Mouse (Mus musculus): ENCODE data around the gene Guf1. TPM values are rescaled to one million over a fixed set of nuclear protein-coding genes. Genes with fewer than 3 reads are reported as not detected.

Gene Guf1
- polyA plus RNA-seq, 1 experiment from 2014 or later, result 24.4 TPM

DNA sequence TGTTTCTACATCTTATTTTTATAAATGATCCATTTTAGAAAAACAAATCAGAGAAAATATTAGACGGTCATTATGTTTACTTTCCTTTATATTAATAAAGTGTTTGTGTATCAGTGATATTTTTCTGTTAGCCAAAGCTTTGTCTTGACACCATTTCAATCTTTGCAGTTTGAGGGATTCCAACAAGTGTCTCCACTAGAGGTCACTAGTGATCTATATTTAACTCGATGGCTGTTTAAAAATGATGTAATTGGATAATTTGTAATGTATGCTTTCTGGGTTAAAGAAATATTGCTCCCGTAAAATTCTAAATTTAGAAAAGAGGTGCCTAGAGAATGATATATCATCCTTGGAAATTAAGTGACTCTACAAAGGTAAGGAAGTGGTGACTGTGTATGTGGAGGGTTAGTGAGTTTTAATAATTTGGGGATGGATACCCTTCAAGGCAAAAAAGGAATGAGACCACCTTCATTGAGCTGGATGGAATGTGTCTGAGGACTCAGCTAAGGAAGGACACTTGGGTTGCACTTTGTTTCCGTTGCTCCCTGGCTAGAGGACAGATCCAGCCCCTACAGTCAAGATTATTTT, 56.6 kb downstream of the Guf1 start:
- Histone ChIP-seq H3K27ac (no peak overlapping the region), H3K9me3 (replicated peaks) (no peaks in the 10 kb centered on the region), H3K4me1 (no peaks in the 10 kb centered on the region), H3K9ac (no peak overlapping the region), H3K36me3 (no peaks in the 10 kb centered on the region), H3K4me2 (no peak overlapping the region), H3K4me3 (no peak overlapping the region), H3K27me3 (replicated peaks) (no peaks in the 10 kb centered on the region)
- WGBS (ENCODE audit: insufficient replicate concordance), result 19% methylated on average over 4 of the region's 4 CpGs
- no peak for ATAC-seq

DNA sequence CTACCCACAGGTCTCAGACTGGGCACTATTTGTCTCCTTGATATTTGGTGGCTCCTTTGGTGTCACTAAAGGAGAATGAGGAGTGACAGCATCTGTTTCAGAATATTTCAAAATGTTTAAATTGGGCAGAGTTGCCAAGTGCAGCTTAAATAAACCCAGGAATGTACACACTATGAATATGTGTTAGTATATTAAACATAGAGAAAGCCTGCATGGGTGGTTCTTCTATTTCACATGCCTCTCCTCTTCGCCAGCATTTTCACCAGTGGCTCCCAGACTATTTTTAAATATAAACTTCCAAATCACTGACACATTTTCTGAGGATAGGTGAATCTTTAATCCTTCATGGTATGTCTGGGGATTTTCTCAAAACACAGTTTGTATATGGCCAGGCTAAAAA, 64.2 kb downstream of the Guf1 start:
- no peak for ATAC-seq
- H3K9ac ChIP-seq, result no peak overlapping the region
- H3K4me1 ChIP-seq, result no peaks in the 10 kb centered on the region
- no peaks in the 10 kb centered on the region for H3K9me3 ChIP-seq (replicated peaks)
- H3K4me3 ChIP-seq, result no peak overlapping the region
- H3K27ac ChIP-seq, result no peak overlapping the region
- no peak overlapping the region for H3K4me2 ChIP-seq
- H3K36me3 ChIP-seq, result no peaks in the 10 kb centered on the region
- H3K27me3 ChIP-seq (replicated peaks), result no peaks in the 10 kb centered on the region
- WGBS (ENCODE audit: insufficient replicate concordance), result 50% methylated on average over 1 of the region's 1 CpGs

Other genes starting within 250 kb of the Guf1 start
- 0.11 and 0.16 TPM in 2 replicates for gene Kctd8, start 215.2 kb upstream of the Guf1 start, polyA plus RNA-seq (2016; fragmentation: Nextera tagmentation; extraction: Ambion mirVana)
- gene Yipf7, start 14.3 kb upstream of the Guf1 start, polyA plus RNA-seq (2016; fragmentation: Nextera tagmentation; extraction: Ambion mirVana), result not detected in 2 replicates
- gene Gnpda2, start 35.4 kb downstream of the Guf1 start, polyA plus RNA-seq (2016; fragmentation: Nextera tagmentation; extraction: Ambion mirVana), result 9.6 and 10.5 TPM in 2 replicates